Mouse (Mus musculus) kidney, embryonic 16.5 days (tissue): Measurements from ENCODE around the gene Crym. TPM values are rescaled to one million over a fixed set of nuclear protein-coding genes. Genes with fewer than 3 reads are reported as not detected.

Source experiments
- polyA plus RNA-seq: library from polyadenylated mRNA; unstranded; fragments of >200 nt; fragmentation: Nextera tagmentation; extraction: Ambion mirVana; gene quantifications from 2 replicates; pipeline ENCODE4 v1.2.1, GENCODE M21; 2015

The Crym gene
- polyA plus RNA-seq, 1 experiment from 2014 or later: 71.3 TPM

Other genes starting within 250 kb of the Crym start
- gene Dnah3, start 106.8 kb downstream of the Crym start, polyA plus RNA-seq: not detected in 2 replicates
- gene Tmem159, start 99.8 kb downstream of the Crym start, polyA plus RNA-seq: 34.3 and 40.4 TPM in 2 replicates
- not detected in 2 replicates for gene Zp2, start 56.8 kb downstream of the Crym start, polyA plus RNA-seq
- 3.5 TPM in 2 replicates for gene Anks4b, start 28.3 kb downstream of the Crym start, polyA plus RNA-seq
- gene Abca14, start 1.9 kb upstream of the Crym start, polyA plus RNA-seq: not detected in 2 replicates
- gene Abca15, start 126.6 kb upstream of the Crym start, polyA plus RNA-seq: not detected in 2 replicates
- not detected in 2 replicates for gene Abca16, start 207.5 kb upstream of the Crym start, polyA plus RNA-seq